In genomic region chr6:119180188-119180587, GRCm38 (mm10) we compare ENCODE assay signal across 24 mouse cellular contexts. TPM values are rescaled to one million over a fixed set of nuclear protein-coding genes. Genes with fewer than 3 reads are reported as not detected.
DNase-seq lines count a peak whose midpoint lies in the region; ATAC-seq and TF ChIP-seq lines count a peak whose summit lies in the region.
"Had no signal": no experiment of that assay in that cellular context is flagged by ENCODE, and none has a peak within 500 bp of the region (broad histone marks: within the 10 kb centered on the region; RNA-seq: fewer than 3 reads in every experiment).

No protein-coding gene starts in this region.

- TF ChIP-seq POLR2A in heart, adult 2 months (IDR thresholded peaks at IDR 0.05; ENCODE audit: insufficient read depth, low read depth, low read length), result peak; percentile 41; the same call in 1 of the 2 replicates

- H3K79me2 ChIP-seq in heart, adult 2 months (replicated peaks; ENCODE audit: control insufficient read depth, insufficient read depth, low read length), result peaks cover 7% of the 10 kb centered on the region; the same call in 1 of the 2 replicates

- H3K36me3 ChIP-seq in heart, adult 2 months (ENCODE audit: control insufficient read depth, insufficient read depth, low read length), result peaks cover 27% of the 10 kb centered on the region
- peaks cover 8% of the 10 kb centered on the region for H3K36me3 ChIP-seq in intestine, embryonic 14.5 days (ENCODE audit: control insufficient read depth, insufficient read depth, low read length)
- no peaks in the 10 kb centered on the region; the same call in 1 of the 2 replicates for H3K36me3 ChIP-seq in intestine, postnatal 0 days (ENCODE audit: control insufficient read depth, insufficient read depth)
- H3K36me3 ChIP-seq: intestine, embryonic 15.5 days had no signal

- H3K4me2 ChIP-seq in intestine, embryonic 14.5 days (ENCODE audit: low read length), result no peak overlapping the region
- no peak overlapping the region for H3K4me2 ChIP-seq in intestine, postnatal 0 days (replicated peaks; ENCODE audit: low read depth)
- H3K4me2 ChIP-seq: embryonic facial prominence, embryonic 13.5 days; forebrain, embryonic 12.5 days; hindbrain, embryonic 13.5 days; intestine, embryonic 15.5 days had no signal

- H3K27ac ChIP-seq in heart, adult 2 months, result peak overlapping the region; percentile 80
- no peak overlapping the region for H3K27ac ChIP-seq in intestine, embryonic 14.5 days (ENCODE audit: low read depth)
- no peak overlapping the region for H3K27ac ChIP-seq in intestine, postnatal 0 days (ENCODE audit: low read depth, low read length)
- H3K27ac ChIP-seq: embryonic facial prominence, embryonic 13.5 days; forebrain, embryonic 12.5 days; hindbrain, embryonic 13.5 days; hindbrain, postnatal 0 days; intestine, embryonic 15.5 days had no signal

- intact Hi-C loops in heart, adult 2 months (cut with DNase I), result loop anchor here (1.0 kb wide), 1 partner anchor 13 kb away; no protein-coding TSS in a partner anchor
- intact Hi-C loops in heart, postnatal 36 days (cut with DNase I), result no loop called here

- no peaks in the 10 kb centered on the region for H3K9me3 ChIP-seq in intestine, embryonic 14.5 days (ENCODE audit: control insufficient read depth, low read length)
- H3K9me3 ChIP-seq in intestine, postnatal 0 days (ENCODE audit: control insufficient read depth), result no peaks in the 10 kb centered on the region
- H3K9me3 ChIP-seq: embryonic facial prominence, embryonic 13.5 days; forebrain, embryonic 12.5 days; hindbrain, embryonic 13.5 days; intestine, embryonic 15.5 days had no signal

- peak; percentile 37; the same call in 1 of the 2 replicates for TF ChIP-seq EP300 in heart, adult 2 months (IDR thresholded peaks at IDR 0.05; ENCODE audit: insufficient read depth, low read depth, low read length)

- 64% methylated on average over 2 of the region's 2 CpGs for WGBS in heart, adult 2 months
- WGBS in intestine, embryonic 14.5 days, result 89% methylated on average over 2 of the region's 2 CpGs
- 80% methylated on average over 2 of the region's 2 CpGs for WGBS in intestine, postnatal 0 days

- no peak for ATAC-seq in intestine, embryonic 14.5 days (replicated peaks; ENCODE audit: low FRiP score, low TSS enrichment, low read depth)
- ATAC-seq in intestine, postnatal 0 days, result no peak
- ATAC-seq: activated CD4-positive, CD25-positive, alpha-beta regulatory T cell, adult 4 months; forebrain, embryonic 16.5 days; hindbrain, postnatal 0 days; intestine, embryonic 15.5 days; Patski had no signal

- DNase-seq in adrenal gland, adult 8-10 months, result peak; percentile 28
- no peak for DNase-seq in adrenal gland, postnatal 4 days (ENCODE audit: low spot score in 2 of 2)
- peak in 1 of 2 experiments; percentile 47 for DNase-seq in heart, adult 2 months
- no peak for DNase-seq in heart, postnatal 36 days
- DNase-seq in intestine, embryonic 14.5 days (ENCODE audit: low spot score), result peak; percentile 15
- DNase-seq in gastrocnemius, adult 8-10 months (ENCODE audit: low spot score in 2 of 2), result no peak
- DNase-seq: cerebellum, adult 11-12 months; cerebellum, adult 9-11 months; cerebellum, postnatal 36 days; gastrocnemius, postnatal 14 days; kidney, adult 2 months; kidney, postnatal 25 days had no signal

- H3K27me3 ChIP-seq in heart, adult 2 months (ENCODE audit: control insufficient read depth, insufficient read depth, low read length), result no peaks in the 10 kb centered on the region
- H3K27me3 ChIP-seq in intestine, embryonic 14.5 days (replicated peaks; ENCODE audit: control insufficient read depth, insufficient read depth, low read length), result no peaks in the 10 kb centered on the region
- H3K27me3 ChIP-seq in intestine, postnatal 0 days (replicated peaks; ENCODE audit: control insufficient read depth, insufficient read depth, low read length), result no peaks in the 10 kb centered on the region
- H3K27me3 ChIP-seq: CH12.LX; embryonic facial prominence, embryonic 13.5 days; forebrain, embryonic 12.5 days; hindbrain, embryonic 13.5 days; intestine, embryonic 15.5 days; Patski had no signal

- H3K4me3 ChIP-seq in heart, adult 2 months, result no peak overlapping the region
- no peak overlapping the region for H3K4me3 ChIP-seq in intestine, embryonic 14.5 days (ENCODE audit: low read depth, low read length)
- no peak overlapping the region for H3K4me3 ChIP-seq in intestine, postnatal 0 days (ENCODE audit: low read depth, low read length)
- H3K4me3 ChIP-seq: embryonic facial prominence, embryonic 13.5 days; forebrain, embryonic 12.5 days; hindbrain, embryonic 13.5 days; intestine, embryonic 15.5 days had no signal

- no peak overlapping the region for H3K9ac ChIP-seq in heart, adult 2 months (ENCODE audit: low read depth, low read length)
- H3K9ac ChIP-seq in intestine, embryonic 14.5 days (ENCODE audit: low read length), result no peak overlapping the region
- no peak overlapping the region for H3K9ac ChIP-seq in intestine, postnatal 0 days (ENCODE audit: low read depth, low read length)
- H3K9ac ChIP-seq: embryonic facial prominence, embryonic 13.5 days; forebrain, embryonic 12.5 days; hindbrain, embryonic 13.5 days; intestine, embryonic 15.5 days had no signal

- peaks cover 23% of the 10 kb centered on the region for H3K4me1 ChIP-seq in heart, adult 2 months (ENCODE audit: control insufficient read depth, insufficient read depth, low read length)
- H3K4me1 ChIP-seq in intestine, embryonic 14.5 days (replicated peaks; ENCODE audit: control insufficient read depth, insufficient read depth, low read length), result peaks cover 5% of the 10 kb centered on the region; the same call in 1 of the 2 replicates
- no peaks in the 10 kb centered on the region for H3K4me1 ChIP-seq in intestine, postnatal 0 days (replicated peaks; ENCODE audit: control insufficient read depth, insufficient read depth, low read length)
- H3K4me1 ChIP-seq: intestine, embryonic 15.5 days had no signal

- no peak for TF ChIP-seq CTCF in heart, adult 2 months (IDR thresholded peaks at IDR 0.05)
- no peak for TF ChIP-seq CTCF in intestine, postnatal 0 days (IDR thresholded peaks at IDR 0.05; ENCODE audit: low read depth)

RNA-seq across cellular contexts. Expression of gene Dcp1b, which starts 5.1 kb away (rescaled TPM):
- total RNA-seq in adrenal gland, adult 8-10 months (2022), result 10 to 100 TPM; 12.6 to 26.1 (median 20.7) TPM
- total RNA-seq in adrenal gland, postnatal 4 days (2021), result 10 to 100 TPM; 17.8 to 21.3 TPM
- 1 to 10 TPM; 2.6 to 2.7 TPM for total RNA-seq in heart, adult 2 months (2021)
- 4.8 and 4.9 TPM in 2 replicates for polyA plus RNA-seq in heart, adult 2 months (2012; rRNA removed)
- total RNA-seq in heart, postnatal 36 days (2021), result 1 to 10 TPM; 2.8 to 3.2 TPM
- polyA plus RNA-seq in intestine, embryonic 14.5 days (2014; fragmentation: Nextera tagmentation; extraction: Ambion mirVana), result 9.8 and 11.1 TPM in 2 replicates
- 4.9 and 5.1 TPM in 2 replicates for polyA plus RNA-seq in intestine, postnatal 0 days (2015; fragmentation: Nextera tagmentation; extraction: Ambion mirVana)
- 1 to 10 TPM; 3.3 to 6.1 (median 4.4) TPM for total RNA-seq in gastrocnemius, adult 8-10 months (2022)

RNA-seq across cellular contexts. Expression of gene Cacna1c, which starts 16.0 kb away (rescaled TPM):
- 100 to 1,000 TPM in 3 of 4 experiments, 10 to 100 TPM in 1; 97.1 to 218 (median 127) TPM for total RNA-seq in adrenal gland, adult 8-10 months (2022)
- 10 to 100 TPM; 71.6 to 78.9 TPM for total RNA-seq in adrenal gland, postnatal 4 days (2021)
- total RNA-seq in heart, adult 2 months (2021), result 100 to 1,000 TPM; 194 to 228 TPM
- 56.8 and 76.3 TPM in 2 replicates for polyA plus RNA-seq in heart, adult 2 months (2012; rRNA removed)
- 100 to 1,000 TPM; 199 to 208 TPM for total RNA-seq in heart, postnatal 36 days (2021)
- polyA plus RNA-seq in intestine, embryonic 14.5 days (2014; fragmentation: Nextera tagmentation; extraction: Ambion mirVana), result 4.5 and 6.5 TPM in 2 replicates
- 1.2 and 1.5 TPM in 2 replicates for polyA plus RNA-seq in intestine, postnatal 0 days (2015; fragmentation: Nextera tagmentation; extraction: Ambion mirVana)
- 1 to 10 TPM in 2 of 4 experiments, under 1 TPM in 2; 0.61 to 1.3 (median 0.90) TPM for total RNA-seq in gastrocnemius, adult 8-10 months (2022)
- total RNA-seq: hematopoietic stem cell, adult 5-6 weeks had no signal

RNA-seq across cellular contexts. Expression of gene Cacna2d4, which starts 56.1 kb away (rescaled TPM):
- under 1 TPM in 3 of 4 experiments, not detected in 1; 0.24 to 0.62 (median 0.24) TPM for total RNA-seq in adrenal gland, adult 8-10 months (2022)
- under 1 TPM; 0.20 to 0.59 TPM for total RNA-seq in adrenal gland, postnatal 4 days (2021)
- not detected for total RNA-seq in heart, adult 2 months (2021)
- polyA plus RNA-seq in heart, adult 2 months (2012; rRNA removed), result 0.23 TPM in 2 replicates
- not detected for total RNA-seq in heart, postnatal 36 days (2021)
- not detected in 2 replicates for polyA plus RNA-seq in intestine, embryonic 14.5 days (2014; fragmentation: Nextera tagmentation; extraction: Ambion mirVana)
- 0.03 TPM in 2 replicates for polyA plus RNA-seq in intestine, postnatal 0 days (2015; fragmentation: Nextera tagmentation; extraction: Ambion mirVana)
- total RNA-seq in gastrocnemius, adult 8-10 months (2022), result 1 to 10 TPM in 3 of 4 experiments, under 1 TPM in 1; 0.11 to 2.2 (median 1.6) TPM
- polyA plus RNA-seq: embryonic facial prominence, embryonic 13.5 days; forebrain, embryonic 12.5 days; kidney, embryonic 16.5 days had no signal

Comparison
In these comparisons a context has a peak if more than half of its experiments do, and no peak if none do; other contexts are left out.
1. DNase-seq: peak in adrenal gland, adult 8-10 months (single experiment) and intestine, embryonic 14.5 days (single experiment); none in adrenal gland, postnatal 4 days (0 of 2), heart, postnatal 36 days (0 of 2) and gastrocnemius, adult 8-10 months (0 of 2).
2. RNA of gene Cacna1c, which starts 16.0 kb away (total RNA-seq): 194 to 228 TPM in heart, adult 2 months, 199 to 208 TPM in heart, postnatal 36 days, 97.1 to 218 TPM in adrenal gland, adult 8-10 months and 71.6 to 78.9 TPM in adrenal gland, postnatal 4 days; 0.61 to 1.3 TPM in gastrocnemius, adult 8-10 months; every median in the first group is over 10 times any median in the second.